Mouse (Mus musculus) ES-E14 (cell line): ENCODE data around the gene Usp34. TPM values are rescaled to one million over a fixed set of nuclear protein-coding genes. Genes with fewer than 3 reads are reported as not detected.
"Not testable (repeated sequence)": the region's sequence is repeated elsewhere in the genome, so short reads cannot be mapped to it uniquely, and the experiment has no call there.

Experiments used
- DNase-seq: peaks from one replicate; pipeline ENCODE4 v3.0.0-alpha.2; 2013; ENCODE audit warnings: low read depth, low spot score
- H3K27ac ChIP-seq: 2 replicates; pipeline ENCODE4 v1.5.1; 2012; ENCODE audit warnings: low read depth, mild to moderate bottlenecking, low read length, moderate library complexity, mixed read lengths; ENCODE audit not compliant: poor library complexity, insufficient read depth, severe bottlenecking
- H3K36me3 ChIP-seq: 2 replicates; pipeline ENCODE4 v1.6.1; 2012; ENCODE audit warnings: mild to moderate bottlenecking, low read length, moderate library complexity, mixed read lengths; ENCODE audit not compliant: control insufficient read depth, poor library complexity, insufficient read depth, severe bottlenecking
- H3K4me1 ChIP-seq, 2 experiments: fragments of 150-350 bp in 1 of 2; sonication (generic) in 1 of 2; 2 replicates each; pipeline ENCODE4 v1.6.1; 2012; ENCODE audit warnings: low read length in 2 of 2, mild to moderate bottlenecking in 1 of 2, mixed read lengths in 1 of 2; ENCODE audit not compliant: control insufficient read depth in 2 of 2, insufficient read depth in 2 of 2, poor library complexity in 1 of 2
- H3K4me3 ChIP-seq, 2 experiments: fragments of 150-350 bp in 1 of 2; sonication (generic) in 1 of 2; 2 replicates each; pipeline ENCODE4 v1.5.1; 2012; ENCODE audit warnings: low read length in 2 of 2, low read depth in 1 of 2, mild to moderate bottlenecking in 1 of 2, mixed read lengths in 1 of 2; ENCODE audit not compliant: insufficient read depth in 1 of 2, poor library complexity in 1 of 2, severe bottlenecking in 1 of 2
- H3K9ac ChIP-seq: 2 replicates; pipeline ENCODE4 v1.6.1; 2012; ENCODE audit warnings: low read depth, mild to moderate bottlenecking, low read length, mixed read lengths; ENCODE audit not compliant: poor library complexity, insufficient read depth, severe bottlenecking
- H3K9me3 ChIP-seq: fragments of 150-350 bp; sonication (generic); 2 replicates; pipeline ENCODE4 v1.6.1; 2012; ENCODE audit warnings: low read depth, mild to moderate bottlenecking, low read length; ENCODE audit not compliant: control insufficient read depth, insufficient read depth
- CHD2 ChIP-seq: IDR thresholded peaks from 2 replicates; pipeline ENCODE4 v1.6.1; 2014; ENCODE audit warnings: mild to moderate bottlenecking, low read depth, low read length, inconsistent platforms
- HCFC1 ChIP-seq: IDR thresholded peaks from 2 replicates; pipeline ENCODE4 v1.6.1; 2012; ENCODE audit warnings: low read length, inconsistent platforms, borderline replicate concordance; ENCODE audit not compliant: insufficient read depth
- MAFK ChIP-seq: IDR thresholded peaks from 2 replicates; pipeline ENCODE4 v1.6.1; 2014; ENCODE audit warnings: mild to moderate bottlenecking, low read depth, low read length, inconsistent platforms; ENCODE audit not compliant: insufficient read depth
- ZC3H11A ChIP-seq: IDR thresholded peaks from 2 replicates; pipeline ENCODE4 v1.6.1; 2012; ENCODE audit warnings: low read depth, mild to moderate bottlenecking, inconsistent platforms, low read length, borderline replicate concordance
- ZNF384 ChIP-seq: IDR thresholded peaks from 2 replicates; pipeline ENCODE4 v1.6.1; 2012; ENCODE audit warnings: low read depth, low read length, inconsistent platforms
- in situ Hi-C, 2 experiments: fragments of 600-800 bp; cut with MboI; formaldehyde crosslinking; loops; one replicate each; pipeline ENCODE4 v1.15.1; 2025; ENCODE audit warnings: low sequenced_read_pairs in 2 of 2, inconsistent platforms in 1 of 2; ENCODE audit not compliant: unreplicated experiment in 2 of 2
- total RNA-seq: library from RNA; depleted of rRNA; stranded (reverse); fragments of 300-350 nt; gene quantifications from 2 replicates; pipeline ENCODE4 v1.2.3, GENCODE M21; 2012

Usp34 gene
- total RNA-seq, 1 experiment: 70.0 TPM

GRCm38 (mm10) chr11:23284469-23284868 lies 22.2 kb upstream of the Usp34 start:
- peaks cover 34% of the 10 kb centered on the region for H3K36me3 ChIP-seq
- no peak for DNase-seq
- H3K27ac ChIP-seq: no peak overlapping the region
- in situ Hi-C loops: loop anchor here in 1 of 2 experiments (5.0 kb wide), 1 partner anchor 277 kb away; the partner anchor contains the start of gene Fam161a
- H3K4me1 ChIP-seq: no peaks in the 10 kb centered on the region
- H3K9me3 ChIP-seq: no peaks in the 10 kb centered on the region
- no peak overlapping the region for H3K9ac ChIP-seq
- TF ChIP-seq HCFC1: no peak
- TF ChIP-seq ZC3H11A: no peak
- TF ChIP-seq CHD2: no peak
- TF ChIP-seq ZNF384: no peak
- no peak for TF ChIP-seq MAFK
- H3K4me3 ChIP-seq: no peak overlapping the region

DNA sequence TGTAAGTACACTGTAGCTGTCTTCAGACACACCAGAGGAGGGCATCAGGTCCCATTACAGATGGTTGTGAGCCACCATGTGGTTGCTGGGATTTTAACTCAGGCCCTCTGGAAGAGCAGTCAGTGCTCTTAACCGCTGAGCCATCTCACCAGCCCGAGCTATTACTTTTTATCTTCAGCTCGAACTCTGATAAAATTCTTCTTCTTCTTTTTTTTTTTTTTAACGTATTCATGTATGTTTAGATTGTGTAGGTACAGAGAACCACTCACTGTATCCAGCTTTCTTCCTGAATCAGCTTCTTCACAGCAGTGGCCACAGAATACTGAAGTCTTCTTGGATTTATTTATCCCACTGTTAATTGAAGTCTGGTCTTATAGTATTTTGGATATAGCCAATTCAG lies 17.8 kb upstream of the Usp34 start:
- peaks cover 34% of the 10 kb centered on the region for H3K36me3 ChIP-seq
- H3K27ac ChIP-seq, DNase-seq, H3K9ac ChIP-seq, H3K4me3 ChIP-seq, in situ Hi-C loops, H3K9me3 ChIP-seq, H3K4me1 ChIP-seq: not testable (repeated sequence)

DNA sequence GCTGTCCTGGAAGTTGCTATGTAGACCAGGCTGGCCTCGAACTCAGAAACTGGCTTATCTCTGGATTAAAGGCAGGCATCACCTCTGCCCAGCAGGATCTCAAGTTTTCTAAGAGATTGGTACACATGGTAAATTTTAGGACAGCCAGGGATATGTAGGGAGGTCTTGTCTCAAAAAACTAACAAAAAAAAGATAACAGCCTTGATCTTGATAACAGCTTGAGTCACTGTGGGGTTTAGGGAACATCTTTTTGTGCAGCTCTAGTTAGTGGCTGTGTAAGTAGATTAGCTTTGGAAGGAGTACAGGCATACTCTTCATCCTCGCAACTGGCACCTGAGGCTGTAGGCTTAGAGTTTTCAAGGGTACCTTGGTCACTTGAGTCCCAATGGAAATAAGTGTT lies 9.3 kb upstream of the Usp34 start:
- no peak for TF ChIP-seq MAFK
- TF ChIP-seq CHD2: no peak
- TF ChIP-seq ZNF384: no peak
- no peak for TF ChIP-seq ZC3H11A
- no peak for TF ChIP-seq HCFC1
- DNase-seq: no peak
- no peak overlapping the region for H3K27ac ChIP-seq
- no peak overlapping the region for H3K4me3 ChIP-seq
- no peak overlapping the region for H3K9ac ChIP-seq
- in situ Hi-C loops: no loop called here
- peaks cover 22% of the 10 kb centered on the region for H3K36me3 ChIP-seq
- H3K9me3 ChIP-seq: no peaks in the 10 kb centered on the region
- no peaks in the 10 kb centered on the region for H3K4me1 ChIP-seq

- H3K9me3 ChIP-seq: no peaks in the 10 kb centered on the region
- DNase-seq: no peak
- H3K27ac ChIP-seq: no peak overlapping the region
- in situ Hi-C loops: no loop called here
- H3K4me1 ChIP-seq: no peaks in the 10 kb centered on the region
- H3K36me3 ChIP-seq: peaks cover 18% of the 10 kb centered on the region; the same call in 1 of the 2 replicates
- H3K9ac ChIP-seq: no peak overlapping the region
- TF ChIP-seq HCFC1: no peak
- TF ChIP-seq MAFK: no peak
- no peak for TF ChIP-seq ZNF384
- TF ChIP-seq ZC3H11A: no peak
- TF ChIP-seq CHD2: no peak
- H3K4me3 ChIP-seq: no peak overlapping the region
These were observed 8.4 kb upstream of the Usp34 start for GRCm38 (mm10) chr11:23298301-23298700.

GRCm38 (mm10) chr11:23299910-23300309 lies 6.8 kb upstream of the Usp34 start:
- in situ Hi-C loops: no loop called here

More at GRCm38 (mm10) chr11:23299910-23300309, 6.8 kb upstream of the Usp34 start:
- H3K27ac ChIP-seq: no peak overlapping the region
- H3K9ac ChIP-seq: no peak overlapping the region
- H3K9me3 ChIP-seq: no peaks in the 10 kb centered on the region
- peaks cover 9% of the 10 kb centered on the region; the same call in 1 of the 2 replicates for H3K36me3 ChIP-seq
- no peaks in the 10 kb centered on the region for H3K4me1 ChIP-seq
- TF ChIP-seq ZC3H11A (no peak), CHD2 (no peak), HCFC1 (no peak), ZNF384 (no peak), MAFK (no peak)
- H3K4me3 ChIP-seq: no peak overlapping the region
- DNase-seq: no peak
